Mouse (Mus musculus) liver, adult 2 months (tissue): ENCODE data around the gene Kalrn. TPM values are rescaled to one million over a fixed set of nuclear protein-coding genes. Genes with fewer than 3 reads are reported as not detected.

Experiments
- DNase-seq: peaks from one replicate; pipeline ENCODE4 v3.0.0-alpha.2; 2011; ENCODE audit warnings: low read depth, low spot score; ENCODE audit errors: extremely low read depth
- H3K27ac ChIP-seq: fragments of 200-500 bp; replicated peaks from 2 replicates; pipeline ENCODE4 v1.5.1; 2012; ENCODE audit warnings: low read depth, mild to moderate bottlenecking, control low read depth, inconsistent platforms, low read length; ENCODE audit not compliant: insufficient read depth
- H3K27me3 ChIP-seq: fragments of 200-500 bp; 2 replicates; pipeline ENCODE4 v1.6.1; 2012; ENCODE audit warnings: mild to moderate bottlenecking, moderate library complexity, low read length, inconsistent platforms; ENCODE audit not compliant: control insufficient read depth, insufficient read depth
- H3K36me3 ChIP-seq: fragments of 200-500 bp; 2 replicates; pipeline ENCODE4 v1.6.1; 2012; ENCODE audit warnings: low read length, inconsistent platforms; ENCODE audit not compliant: control insufficient read depth, insufficient read depth
- H3K4me1 ChIP-seq: fragments of 200-500 bp; 2 replicates; pipeline ENCODE4 v1.6.1; 2011; ENCODE audit warnings: low read length; ENCODE audit not compliant: control insufficient read depth, insufficient read depth
- H3K4me3 ChIP-seq: fragments of 200-500 bp; 2 replicates; pipeline ENCODE4 v1.5.1; 2011; ENCODE audit warnings: low read depth, mild to moderate bottlenecking, control low read depth, low read length, moderate library complexity; ENCODE audit not compliant: insufficient read depth
- H3K79me2 ChIP-seq: fragments of 200-500 bp; 2 replicates; pipeline ENCODE4 v1.6.1; 2012; ENCODE audit warnings: inconsistent platforms, mild to moderate bottlenecking, low read length, moderate library complexity; ENCODE audit not compliant: control insufficient read depth, insufficient read depth
- H3K9ac ChIP-seq: fragments of 200-500 bp; 2 replicates; pipeline ENCODE4 v1.6.1; 2012; ENCODE audit warnings: low read depth, mild to moderate bottlenecking, control low read depth, inconsistent platforms, low read length
- CTCF ChIP-seq: fragments of 200-500 bp; IDR thresholded peaks from 2 replicates; pipeline ENCODE4 v1.5.1; 2011; ENCODE audit warnings: low read depth, low read length, control low read depth
- POLR2A ChIP-seq: fragments of 200-500 bp; IDR thresholded peaks from 2 replicates; pipeline ENCODE4 v1.6.1; 2011; ENCODE audit warnings: low read length, control low read depth; ENCODE audit not compliant: insufficient read depth; ENCODE audit errors: extremely low read depth
- whole genome bisulfite sequencing: fragments of 180-500 bp; shearing (Covaris S2); methylation state at CpG from one replicate; pipeline ENCODE4 v1.1.7; 2018; 5-methylcytosine and 5-hydroxymethylcytosine counted together
- polyA plus RNA-seq: library from polyadenylated mRNA; depleted of rRNA; stranded (reverse); fragments of >200 nt; gene quantifications from 2 replicates; pipeline ENCODE4 v1.2.3, GENCODE M21; 2012
- total RNA-seq: library from RNA; depleted of rRNA; stranded (reverse); fragments of >200 nt; gene quantifications from 2 replicates; pipeline ENCODE4 v1.2.3, GENCODE M21; 2014

Gene Kalrn
- total and polyA plus RNA-seq, 2 experiments = 14.0 to 34.8 TPM

- Histone ChIP-seq H3K27me3 (no peaks in the 10 kb centered on the region), H3K79me2 (no peaks in the 10 kb centered on the region), H3K4me3 (no peak overlapping the region), H3K27ac (no peak overlapping the region), H3K4me1 (no peaks in the 10 kb centered on the region), H3K9ac (no peak overlapping the region), H3K36me3 (no peaks in the 10 kb centered on the region)
- DNase-seq = no peak
- TF ChIP-seq CTCF (no peak), POLR2A (no peak)
- WGBS = 91% methylated on average over 3 of the region's 3 CpGs
These were observed 361.2 kb downstream of the Kalrn start for GRCm38 (mm10) chr16:34212160-34212559.

DNA sequence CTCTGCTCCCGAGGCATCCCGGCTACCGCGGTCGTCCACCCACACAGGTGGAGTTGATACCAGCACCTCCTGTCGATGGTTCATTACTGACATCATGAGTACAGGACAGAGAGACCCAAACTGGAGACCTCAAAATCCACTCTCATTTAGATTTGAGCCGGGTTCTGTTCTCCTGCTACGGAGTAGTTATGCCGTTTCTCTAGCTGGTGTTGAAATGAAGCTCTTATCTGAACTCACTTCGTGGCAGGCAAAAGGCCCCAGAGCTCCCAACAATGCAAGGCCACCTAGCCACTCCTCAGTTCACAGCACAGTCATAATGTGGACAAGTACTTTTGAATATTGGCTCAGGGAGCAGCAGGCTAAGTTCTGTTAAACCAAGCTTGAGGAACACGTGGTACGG lies 362.1 kb downstream of the Kalrn start:
- no peak overlapping the region for H3K9ac ChIP-seq
- H3K79me2 ChIP-seq = no peaks in the 10 kb centered on the region
- H3K36me3 ChIP-seq = no peaks in the 10 kb centered on the region
- no peaks in the 10 kb centered on the region for H3K27me3 ChIP-seq
- WGBS = 33% methylated on average over 12 of the region's 12 CpGs
- no peak overlapping the region for H3K27ac ChIP-seq
- H3K4me1 ChIP-seq = no peaks in the 10 kb centered on the region
- no peak for TF ChIP-seq POLR2A
- TF ChIP-seq CTCF = no peak
- no peak for DNase-seq
- H3K4me3 ChIP-seq = no peak overlapping the region

DNA sequence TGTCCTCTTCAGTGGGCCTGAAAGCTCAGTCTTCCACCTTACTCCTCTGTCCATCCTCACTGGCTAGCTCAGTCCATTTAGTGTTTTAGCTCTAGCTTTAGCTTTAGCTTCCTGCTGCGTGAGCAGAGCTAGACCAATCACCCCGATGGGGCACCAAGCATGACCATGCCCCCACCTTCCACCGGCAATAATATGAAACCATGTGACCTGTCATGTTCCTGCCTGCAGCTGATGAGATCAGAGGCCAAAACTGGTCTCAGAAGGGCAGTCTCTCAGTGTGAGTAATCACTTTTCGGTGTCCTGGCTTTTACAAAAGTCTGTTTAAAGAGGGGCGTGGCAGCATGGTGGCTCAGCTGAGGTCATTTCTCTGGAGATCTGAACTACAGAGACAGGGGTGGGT lies 364.6 kb downstream of the Kalrn start:
- no peaks in the 10 kb centered on the region for H3K27me3 ChIP-seq
- 66% methylated on average over 5 of the region's 5 CpGs for WGBS
- no peaks in the 10 kb centered on the region for H3K36me3 ChIP-seq
- no peak overlapping the region for H3K9ac ChIP-seq
- no peaks in the 10 kb centered on the region for H3K4me1 ChIP-seq
- no peaks in the 10 kb centered on the region for H3K79me2 ChIP-seq
- TF ChIP-seq CTCF = no peak
- TF ChIP-seq POLR2A = no peak
- no peak overlapping the region for H3K4me3 ChIP-seq
- DNase-seq = no peak
- no peak overlapping the region for H3K27ac ChIP-seq

- Histone ChIP-seq H3K27ac (no peak overlapping the region), H3K4me1 (no peaks in the 10 kb centered on the region), H3K9ac (no peak overlapping the region), H3K4me3 (no peak overlapping the region), H3K27me3 (no peaks in the 10 kb centered on the region), H3K79me2 (no peaks in the 10 kb centered on the region), H3K36me3 (no peaks in the 10 kb centered on the region)
- WGBS = 95% methylated on average over 5 of the region's 5 CpGs
- TF ChIP-seq CTCF = no peak
- TF ChIP-seq POLR2A = no peak
- no peak for DNase-seq
These were observed 365.4 kb downstream of the Kalrn start for GRCm38 (mm10) chr16:34207972-34208371.

- no peaks in the 10 kb centered on the region for H3K27me3 ChIP-seq
- H3K4me1 ChIP-seq = no peaks in the 10 kb centered on the region
- TF ChIP-seq POLR2A (no peak), CTCF (no peak)
- H3K4me3 ChIP-seq = no peak overlapping the region
- H3K36me3 ChIP-seq = no peaks in the 10 kb centered on the region
- 90% methylated on average over 13 of the region's 13 CpGs for whole genome bisulfite sequencing
- H3K9ac ChIP-seq = no peak overlapping the region
- no peak overlapping the region for H3K27ac ChIP-seq
- H3K79me2 ChIP-seq = no peaks in the 10 kb centered on the region
- no peak for DNase-seq
These were observed 368.7 kb downstream of the Kalrn start for GRCm38 (mm10) chr16:34204527-34205139.

GRCm38 (mm10) chr16:34199543-34199942 lies 373.8 kb downstream of the Kalrn start:
- H3K79me2 ChIP-seq = no peaks in the 10 kb centered on the region
- H3K27me3 ChIP-seq = no peaks in the 10 kb centered on the region
- WGBS = 87% methylated on average over 6 of the region's 6 CpGs
- no peak overlapping the region for H3K9ac ChIP-seq
- no peak overlapping the region for H3K4me3 ChIP-seq
- DNase-seq = no peak
- H3K36me3 ChIP-seq = no peaks in the 10 kb centered on the region
- no peak for TF ChIP-seq POLR2A
- TF ChIP-seq CTCF = no peak
- H3K4me1 ChIP-seq = no peaks in the 10 kb centered on the region
- H3K27ac ChIP-seq = no peak overlapping the region
